Mouse (Mus musculus): ENCODE data around the gene Kcnj9.

Kcnj9 gene

GRCm38 (mm10) chr1:172332925-172333324 is 3.8 kb upstream of the Kcnj9 start:
- no peak for DNase-seq

- no peak for DNase-seq
Observed at GRCm38 (mm10) chr1:172331422-172331947, 2.4 kb upstream of the Kcnj9 start.

- DNase-seq = no peak
Observed at GRCm38 (mm10) chr1:172329616-172330015, 498 bp upstream of the Kcnj9 start.

- DNase-seq = no peak
Observed at GRCm38 (mm10) chr1:172328461-172328860, 657 bp downstream of the Kcnj9 start.

- DNase-seq = no peak
Observed at GRCm38 (mm10) chr1:172328041-172328440, 1.1 kb downstream of the Kcnj9 start.

- no peak for DNase-seq
Observed at GRCm38 (mm10) chr1:172327206-172328001, 1.7 kb downstream of the Kcnj9 start.

GRCm38 (mm10) chr1:172326684-172327083 is 2.4 kb downstream of the Kcnj9 start:
- DNase-seq = no peak

- peak; percentile 70 to 79 for DNase-seq
Observed at GRCm38 (mm10) chr1:172325680-172326535, 3.2 kb downstream of the Kcnj9 start.

- peak; percentile 77 to 83 for DNase-seq
Observed at GRCm38 (mm10) chr1:172324725-172325124, 4.4 kb downstream of the Kcnj9 start.

GRCm38 (mm10) chr1:172323801-172324359 is 5.2 kb downstream of the Kcnj9 start:
- DNase-seq = no peak

GRCm38 (mm10) chr1:172323298-172323697 is 5.8 kb downstream of the Kcnj9 start:
- no peak for DNase-seq

GRCm38 (mm10) chr1:172322725-172323124 is 6.4 kb downstream of the Kcnj9 start:
- no peak for DNase-seq

GRCm38 (mm10) chr1:172319921-172320411 is 9.2 kb downstream of the Kcnj9 start:
- no peak for DNase-seq

- no peak for DNase-seq
Observed at GRCm38 (mm10) chr1:172319346-172319745, 9.8 kb downstream of the Kcnj9 start.

- DNase-seq = no peak
Observed at GRCm38 (mm10) chr1:172318424-172319035, 10.6 kb downstream of the Kcnj9 start.

- no peak for DNase-seq
Observed at GRCm38 (mm10) chr1:172317946-172318345, 11.2 kb downstream of the Kcnj9 start.

GRCm38 (mm10) chr1:172317431-172317830 is 11.7 kb downstream of the Kcnj9 start:
- no peak for DNase-seq

- DNase-seq = no peak
Observed at GRCm38 (mm10) chr1:172314911-172315310, 14.2 kb downstream of the Kcnj9 start.

GRCm38 (mm10) chr1:172313613-172314411 is 15.3 kb downstream of the Kcnj9 start:
- DNase-seq = no peak

- DNase-seq = peak in 1 of 2 experiments; percentile 48
Observed at GRCm38 (mm10) chr1:172312768-172313561, 16.2 kb downstream of the Kcnj9 start.
